12 mouse cellular contexts compared by ENCODE assay signal in the genomic region with DNA sequence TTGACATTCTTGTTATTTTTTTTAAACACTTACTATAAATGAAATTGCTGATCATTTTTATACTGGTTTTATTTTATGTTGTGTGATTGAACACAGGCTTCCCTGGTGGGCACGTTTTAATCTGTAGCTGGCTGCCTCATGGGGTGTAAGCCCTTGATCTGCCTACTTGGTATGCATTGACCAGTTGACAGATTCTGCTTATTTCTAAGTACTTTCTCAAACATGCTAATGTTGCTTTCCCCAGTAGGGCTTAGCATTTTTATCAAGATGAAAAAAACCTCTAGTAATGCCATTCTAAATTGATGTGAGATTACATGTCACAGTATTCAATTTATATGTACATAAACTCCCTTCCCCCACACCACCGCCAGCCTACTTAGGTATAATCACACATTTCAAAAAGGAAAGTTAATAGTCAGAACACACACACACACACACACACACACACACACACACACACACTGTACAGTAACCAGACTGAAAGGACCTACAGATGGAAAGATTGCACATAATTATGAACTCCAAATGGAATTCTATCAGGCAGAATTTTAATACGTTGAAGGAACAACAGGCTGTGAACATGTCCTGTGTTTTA.
"Had no signal": no experiment of that assay in that cellular context is flagged by ENCODE, and none has a peak within 500 bp of the region (broad histone marks: within the 10 kb centered on the region; RNA-seq: fewer than 3 reads in every experiment).

No protein-coding gene starts in this region.

- H3K9me3 ChIP-seq: limb, embryonic 15.5 days; liver, embryonic 12.5 days; neural tube, embryonic 15.5 days had no signal

- H3K4me1 ChIP-seq: limb, embryonic 15.5 days; liver, embryonic 12.5 days; neural tube, embryonic 15.5 days had no signal

- H3K4me3 ChIP-seq: limb, embryonic 15.5 days; liver, embryonic 12.5 days; myocyte; neural tube, embryonic 15.5 days had no signal

- H3K27me3 ChIP-seq: limb, embryonic 15.5 days; liver, embryonic 12.5 days; neural tube, embryonic 15.5 days had no signal

- H3K9ac ChIP-seq: limb, embryonic 15.5 days; liver, embryonic 12.5 days; lung, embryonic 14.5 days; neural tube, embryonic 15.5 days had no signal

- DNase-seq: kidney, adult 8-10 months; kidney, postnatal 25 days; layer of hippocampus, adult 9-11 months; layer of hippocampus, postnatal 36 days; lung, embryonic 14.5 days; lung, postnatal 10 days; lung, postnatal 4 days had no signal

- H3K27ac ChIP-seq: limb, embryonic 15.5 days; liver, embryonic 12.5 days; neural tube, embryonic 15.5 days; stomach, postnatal 0 days had no signal

- ATAC-seq: liver, embryonic 12.5 days had no signal

- H3K4me2 ChIP-seq: limb, embryonic 15.5 days; liver, embryonic 12.5 days; lung, embryonic 14.5 days; neural tube, embryonic 15.5 days had no signal
